Mouse (Mus musculus) cerebellum, adult 2 months (tissue): Measurements from ENCODE around the gene Elmo1.

Experiments used
- CTCF ChIP-seq: fragments of 200-500 bp; IDR thresholded peaks from 2 replicates; pipeline ENCODE4 v1.5.1; 2011; ENCODE audit warnings: low read depth, mild to moderate bottlenecking, control low read depth, low read length, moderate library complexity, borderline replicate concordance; ENCODE audit not compliant: insufficient read depth
- POLR2A ChIP-seq: fragments of 200-500 bp; IDR thresholded peaks from 2 replicates; pipeline ENCODE4 v1.6.1; 2011; ENCODE audit warnings: low read length, control low read depth, borderline replicate concordance; ENCODE audit not compliant: insufficient read depth

GRCm38 (mm10) chr13:20270148-20270547 is 179.8 kb downstream of the Elmo1 start:
- no peak for TF ChIP-seq POLR2A
- TF ChIP-seq CTCF, result no peak
